Mouse (Mus musculus) gastrocnemius, adult 18-20 months (tissue): ENCODE measurements around the gene Prdm10. TPM values are rescaled to one million over a fixed set of nuclear protein-coding genes. Genes with fewer than 3 reads are reported as not detected.

Experiments
- DNase-seq: peaks from one replicate; pipeline ENCODE4 v3.0.0; 2021; ENCODE audit warnings: low spot score
- total RNA-seq, 2 experiments: library from RNA; stranded (reverse); gene quantifications; 2 replicates each; pipeline ENCODE4 v1.2.3; 2021

Prdm10 gene
- total RNA-seq, 2 experiments from 2014 or later = 3.7 to 4.1 TPM

- DNase-seq = no peak
Measured at GRCm38 (mm10) chr9:31262226-31263105, 17.9 kb upstream of the Prdm10 start.

- no peak for DNase-seq
Measured at GRCm38 (mm10) chr9:31266013-31266659, 14.2 kb upstream of the Prdm10 start.

- DNase-seq = no peak
Measured at GRCm38 (mm10) chr9:31271221-31272015, 8.9 kb upstream of the Prdm10 start.

- no peak for DNase-seq
Measured at GRCm38 (mm10) chr9:31272160-31272559, 8.2 kb upstream of the Prdm10 start.

- DNase-seq = no peak
Measured at GRCm38 (mm10) chr9:31278651-31279050, 1.7 kb upstream of the Prdm10 start.

GRCm38 (mm10) chr9:31279306-31279705 lies 1.0 kb upstream of the Prdm10 start:
- no peak for DNase-seq

GRCm38 (mm10) chr9:31279885-31280365 lies 413 bp upstream of the Prdm10 start:
- DNase-seq = no peak

- DNase-seq = no peak
Measured at GRCm38 (mm10) chr9:31281011-31281662, 799 bp downstream of the Prdm10 start.

GRCm38 (mm10) chr9:31281663-31282015 lies 1.3 kb downstream of the Prdm10 start:
- DNase-seq = no peak

- no peak for DNase-seq
Measured at GRCm38 (mm10) chr9:31282536-31282935, 2.2 kb downstream of the Prdm10 start.

GRCm38 (mm10) chr9:31283044-31283443 lies 2.7 kb downstream of the Prdm10 start:
- no peak for DNase-seq

- DNase-seq = no peak
Measured at GRCm38 (mm10) chr9:31283911-31284310, 3.6 kb downstream of the Prdm10 start.

GRCm38 (mm10) chr9:31290201-31290862 lies 10.0 kb downstream of the Prdm10 start:
- peak; percentile 9 for DNase-seq

GRCm38 (mm10) chr9:31291978-31292377 lies 11.6 kb downstream of the Prdm10 start:
- no peak for DNase-seq

- no peak for DNase-seq
Measured at GRCm38 (mm10) chr9:31293208-31293607, 12.9 kb downstream of the Prdm10 start.

- no peak for DNase-seq
Measured at GRCm38 (mm10) chr9:31295311-31295710, 15.0 kb downstream of the Prdm10 start.

- DNase-seq = no peak
Measured at GRCm38 (mm10) chr9:31296293-31296692, 16.0 kb downstream of the Prdm10 start.

GRCm38 (mm10) chr9:31298751-31299150 lies 18.4 kb downstream of the Prdm10 start:
- DNase-seq = no peak

- DNase-seq = no peak
Measured at GRCm38 (mm10) chr9:31300525-31300924, 20.2 kb downstream of the Prdm10 start.

GRCm38 (mm10) chr9:31301107-31301506 lies 20.8 kb downstream of the Prdm10 start:
- DNase-seq = no peak
